Mouse (Mus musculus) naive thymus-derived CD4-positive, alpha-beta T cell, adult 2 months (primary cell): Measurements from ENCODE around the gene Entpd8.

Experiments
- DNase-seq: peaks from one replicate; pipeline ENCODE4 v3.0.0-alpha.2; 2011; ENCODE audit warnings: low read depth

Entpd8 gene

DNA sequence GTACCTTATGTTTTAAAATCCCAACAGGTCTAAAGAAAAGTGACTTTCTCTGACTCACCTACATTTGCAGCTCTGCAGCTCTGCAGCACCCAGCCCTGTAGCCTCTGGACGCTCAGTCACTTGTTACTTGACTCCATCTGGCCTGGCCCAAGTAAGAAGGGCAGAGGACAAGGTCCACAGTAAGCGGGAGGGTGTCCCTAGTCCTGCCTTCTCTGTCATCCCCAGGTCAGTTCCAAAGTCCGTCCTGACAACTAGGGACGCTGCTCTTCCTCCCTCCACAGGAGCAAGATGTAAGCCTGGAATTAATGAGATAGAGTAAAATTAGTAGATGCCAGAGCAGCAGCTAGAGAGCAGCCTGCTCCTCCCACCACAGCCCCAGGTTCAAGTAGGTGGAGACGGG lies at the start of gene Entpd8:
TSS of gene Entpd8 (plus strand) at position 229 of the 400 bp plus-strand sequence.
- DNase-seq: no peak

DNA sequence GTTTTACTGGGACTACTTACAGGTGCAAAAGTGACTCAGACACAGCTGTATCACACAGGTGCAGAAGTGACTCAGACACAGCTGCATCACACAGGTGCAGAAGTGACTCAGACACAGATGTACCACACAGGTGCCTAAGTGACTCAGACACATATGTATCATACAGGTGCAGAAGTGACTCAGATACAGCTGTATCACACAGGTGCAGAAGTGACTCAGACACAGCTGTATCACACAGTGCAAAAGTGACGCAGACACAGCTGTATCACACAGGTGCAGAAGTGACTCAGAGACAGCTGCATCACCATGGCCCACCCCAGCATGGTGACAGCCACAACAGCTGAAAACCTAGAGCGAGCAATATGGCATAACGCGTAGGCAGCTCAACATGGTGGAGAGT lies 45.1 kb upstream of the Entpd8 start:
- DNase-seq: no peak

DNA sequence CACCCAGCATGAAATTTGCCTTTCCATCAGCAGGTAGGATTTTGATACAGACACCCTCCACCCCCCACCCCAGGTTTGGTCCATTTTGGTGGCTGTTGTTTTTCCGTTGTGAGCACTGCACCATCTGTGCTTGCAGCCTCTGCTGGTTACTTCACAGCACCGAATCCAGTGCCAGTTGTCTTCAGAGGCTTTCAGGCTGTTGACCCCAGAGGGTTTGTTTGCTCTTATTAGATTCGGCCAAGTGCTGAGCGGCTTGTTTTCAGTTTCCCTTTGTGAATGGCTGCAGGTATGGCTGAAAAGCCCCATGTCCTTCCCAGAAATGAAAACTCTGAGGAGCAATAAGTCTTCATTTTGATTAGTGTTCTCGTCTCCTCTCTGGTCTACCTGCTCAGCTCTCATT lies 40.0 kb upstream of the Entpd8 start:
- DNase-seq: no peak

DNA sequence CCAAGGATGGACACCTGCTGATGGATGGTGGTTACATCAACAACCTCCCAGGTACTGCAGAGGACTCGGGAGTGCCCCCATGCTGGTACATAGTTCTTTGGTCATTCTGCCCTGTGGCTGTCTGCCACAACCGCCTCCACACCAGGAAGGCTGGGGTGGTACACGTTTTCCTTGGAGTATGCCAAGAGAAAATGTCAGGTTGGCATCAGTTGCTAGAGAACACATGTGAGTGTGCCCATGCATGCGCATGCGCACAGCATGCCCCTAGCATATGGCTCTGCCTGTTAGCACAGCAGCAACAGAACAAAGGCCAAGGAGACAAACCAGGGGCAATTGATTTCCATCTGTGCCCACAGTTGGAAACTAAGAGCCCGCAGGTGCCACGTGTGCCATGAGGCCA lies 29.2 kb upstream of the Entpd8 start:
- DNase-seq: no peak

DNA sequence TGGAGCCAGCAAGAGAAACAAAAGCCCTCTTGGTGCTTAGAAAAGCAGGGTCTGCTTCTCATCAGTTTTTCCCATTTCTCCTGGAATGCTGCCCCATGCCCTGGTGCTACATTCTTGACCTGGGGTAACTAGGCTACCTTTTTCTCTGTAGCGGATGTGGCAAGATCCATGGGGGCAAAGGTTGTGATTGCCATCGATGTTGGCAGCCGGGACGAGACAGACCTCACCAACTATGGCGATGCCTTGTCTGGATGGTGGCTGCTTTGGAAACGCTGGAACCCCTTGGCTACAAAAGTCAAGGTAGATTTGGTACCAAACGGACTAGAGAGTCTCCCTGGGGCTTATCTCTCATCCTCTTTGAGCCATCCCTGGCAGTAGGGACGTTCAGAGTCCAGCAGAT lies 28.7 kb upstream of the Entpd8 start:
- DNase-seq: no peak

DNA sequence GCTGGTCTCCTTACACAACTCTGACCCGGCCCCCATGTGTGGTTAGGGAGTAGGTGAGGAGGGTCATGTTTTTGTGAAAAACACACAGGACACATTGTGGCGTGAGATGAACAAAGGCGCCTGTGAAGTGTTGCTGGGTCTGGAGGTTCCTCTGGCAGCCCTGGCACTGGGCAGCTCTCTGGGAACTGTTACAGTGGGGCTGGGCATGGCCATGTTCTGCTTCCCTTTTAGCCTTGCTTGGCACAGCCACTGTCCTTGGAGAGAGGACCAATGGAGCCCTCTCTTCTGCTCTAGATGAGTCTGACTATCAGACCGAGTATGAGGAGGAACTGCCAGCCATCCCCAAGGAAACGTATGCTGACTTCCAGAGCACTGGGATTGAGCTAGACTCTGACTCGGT lies 27.0 kb upstream of the Entpd8 start:
- DNase-seq: no peak

DNA sequence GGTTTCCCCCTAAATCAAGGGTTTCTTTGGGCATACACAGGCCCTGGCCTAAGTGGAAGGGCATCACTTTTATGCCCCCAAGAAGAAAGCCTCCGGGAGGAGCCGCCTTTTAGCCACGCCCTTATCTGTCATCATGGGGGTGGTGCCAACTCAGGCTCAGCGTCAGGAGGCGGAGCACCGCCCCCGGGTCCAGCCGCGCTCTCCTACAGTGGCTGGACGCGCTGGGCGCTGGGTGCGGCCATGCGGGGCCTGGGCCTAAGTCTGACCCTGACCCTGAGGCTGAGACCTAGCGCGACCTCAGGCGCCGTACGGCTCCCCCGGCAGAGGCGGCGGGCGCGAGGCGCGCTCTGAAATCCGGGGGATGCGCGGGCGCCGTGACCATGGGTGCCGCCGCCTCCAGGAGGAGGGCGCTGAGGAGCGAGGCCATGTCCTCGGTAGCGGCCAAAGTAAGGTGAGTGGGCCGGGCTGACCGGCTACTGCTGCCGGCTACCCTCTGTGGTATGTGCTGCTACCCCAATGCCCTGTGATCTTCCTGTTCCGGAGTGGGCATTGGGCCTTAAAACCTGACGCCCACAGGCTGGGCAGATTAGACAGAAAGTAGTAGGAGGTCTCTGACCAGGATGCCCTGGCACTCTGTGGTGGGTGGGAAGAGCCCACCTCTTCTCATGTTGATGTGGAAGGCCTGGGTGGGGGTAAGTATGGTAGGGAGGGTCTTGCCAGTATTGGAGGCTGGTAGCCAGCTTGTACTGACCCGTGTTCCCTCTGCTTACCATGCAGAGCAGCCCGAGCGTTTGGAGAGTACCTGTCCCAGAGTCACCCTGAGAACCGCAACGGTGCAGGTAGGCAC lies 25.7 kb upstream of the Entpd8 start, which contains the start of gene Nsmf:
TSS of gene Nsmf (plus strand) at position 135 of the 847 bp plus-strand sequence.
- peak; percentile 76 for DNase-seq

DNA sequence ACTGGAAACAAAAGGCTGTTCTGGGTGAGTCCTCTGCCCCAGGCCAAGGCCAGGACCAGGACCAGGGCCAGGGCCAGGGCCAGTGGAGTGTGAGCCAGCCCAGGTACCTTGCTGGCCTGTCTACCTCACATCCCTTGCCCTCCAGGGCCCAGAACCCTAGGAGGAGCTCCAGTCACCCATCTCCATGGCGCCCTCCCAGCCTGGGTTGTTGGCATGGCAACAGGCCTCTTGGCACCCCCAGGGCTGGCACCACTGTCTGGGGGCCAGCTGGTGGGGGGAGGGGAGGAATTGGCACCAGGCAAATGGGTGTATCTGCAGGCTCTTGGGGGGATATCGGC lies 25.1 kb upstream of the Entpd8 start:
- DNase-seq: no peak

DNA sequence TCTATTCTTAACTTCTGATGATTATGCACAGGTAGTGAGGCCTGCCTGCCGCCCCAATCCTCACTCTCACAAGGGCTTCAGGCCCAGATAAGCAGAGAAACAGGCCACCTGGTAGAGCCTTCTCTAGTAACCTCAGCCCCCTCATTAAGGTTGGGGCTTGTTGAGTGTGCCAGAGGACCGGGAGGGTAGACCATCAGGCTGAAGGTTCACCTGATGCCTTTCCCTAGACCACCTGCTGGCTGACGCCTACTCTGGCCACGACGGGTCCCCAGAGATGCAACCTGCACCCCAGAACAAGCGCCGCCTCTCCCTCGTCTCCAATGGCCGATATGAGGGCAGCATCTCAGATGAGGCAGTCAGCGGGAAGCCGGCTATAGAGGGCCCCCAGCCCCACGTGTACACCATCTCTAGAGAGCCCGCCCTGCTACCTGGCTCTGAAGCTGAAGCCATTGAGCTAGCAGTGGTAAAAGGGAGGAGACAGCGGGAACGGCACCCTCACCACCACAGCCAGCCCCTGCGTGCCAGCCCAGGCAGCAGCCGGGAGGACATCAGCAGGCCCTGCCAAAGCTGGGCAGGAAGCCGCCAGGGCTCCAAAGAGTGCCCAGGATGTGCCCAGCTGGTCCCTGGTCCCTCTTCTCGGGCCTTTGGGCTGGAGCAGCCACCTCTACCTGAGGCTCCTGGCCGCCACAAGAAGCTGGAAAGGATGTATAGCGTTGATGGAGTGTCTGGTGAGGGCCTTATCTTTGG lies 24.5 kb upstream of the Entpd8 start:
- DNase-seq: no peak

DNA sequence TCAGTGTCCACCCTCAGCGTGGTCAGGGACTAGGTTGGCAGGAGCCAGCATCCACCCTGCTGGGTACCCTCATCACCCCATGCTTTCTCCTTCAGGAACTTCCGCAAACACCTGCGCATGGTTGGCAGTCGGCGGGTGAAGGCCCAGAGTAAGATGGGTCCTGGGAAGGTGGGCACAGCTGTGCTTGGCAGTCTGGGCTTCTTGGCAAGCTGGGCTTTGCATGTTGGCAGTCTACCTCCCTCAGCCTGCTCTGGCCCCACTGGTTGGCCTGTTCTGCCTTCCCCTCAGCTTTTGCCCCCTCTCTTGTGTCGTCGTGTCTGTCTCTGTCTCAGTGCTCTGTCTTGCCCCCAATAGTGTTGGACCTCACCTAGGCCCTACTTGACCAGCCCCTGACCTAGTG lies 21.2 kb upstream of the Entpd8 start:
- no peak for DNase-seq

DNA sequence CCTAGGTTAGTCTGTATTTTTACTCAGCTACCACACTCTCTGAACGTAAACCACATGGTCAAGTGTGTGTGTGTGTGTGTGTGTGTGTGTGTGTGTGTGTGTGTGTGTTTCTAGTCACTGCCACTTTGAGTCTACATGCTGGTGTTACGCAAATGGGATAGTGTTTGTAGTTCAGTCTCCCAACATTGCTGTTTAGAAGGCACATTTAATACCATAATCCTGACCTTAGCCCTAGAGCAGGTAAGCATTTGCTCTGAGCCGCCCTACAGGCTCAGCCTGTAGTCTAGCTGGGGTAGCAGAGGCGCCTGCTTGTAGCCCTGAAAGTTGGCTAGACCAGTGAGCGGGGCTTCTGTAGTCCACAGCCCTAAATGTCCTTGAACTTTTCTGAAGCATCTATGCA lies 16.6 kb upstream of the Entpd8 start:
- no peak for DNase-seq

DNA sequence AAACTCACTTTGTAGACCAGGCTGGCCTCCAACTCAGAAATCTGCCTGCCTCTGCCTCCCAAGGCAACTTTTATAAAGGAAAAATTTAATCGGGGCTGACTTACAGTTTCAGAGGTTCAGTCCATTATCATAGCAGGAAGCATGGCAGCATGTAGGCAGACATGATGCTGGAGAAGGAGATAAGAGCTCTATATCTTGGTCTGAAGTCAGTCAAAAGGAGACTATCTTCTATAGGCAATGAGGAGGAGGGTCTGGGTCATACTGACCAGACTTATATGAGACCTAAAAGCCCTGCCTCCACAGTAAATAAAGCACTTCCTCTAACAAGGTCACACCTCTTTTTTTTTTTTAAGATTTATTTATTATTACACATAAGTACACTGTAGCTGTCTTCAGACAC lies 15.8 kb upstream of the Entpd8 start:
- DNase-seq: no peak

DNA sequence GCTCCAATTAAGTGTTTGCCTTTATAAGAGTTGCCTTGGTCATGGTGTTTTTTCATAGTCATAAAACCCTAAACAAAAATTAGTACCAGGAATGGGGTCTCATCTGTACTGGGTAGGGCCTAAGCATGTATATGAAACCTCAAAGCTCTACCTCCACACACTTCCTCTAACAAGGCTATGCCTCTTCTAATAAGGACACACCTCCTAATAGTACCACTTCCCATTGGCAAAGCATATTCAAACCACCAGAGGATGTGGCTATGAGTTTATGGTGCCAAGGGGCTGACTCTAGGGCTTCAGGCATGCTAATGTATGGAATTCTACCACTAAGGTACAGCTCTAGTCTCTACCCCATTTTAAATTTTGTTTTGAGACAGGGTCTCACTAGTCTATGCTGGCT lies 14.6 kb upstream of the Entpd8 start:
- no peak for DNase-seq

DNA sequence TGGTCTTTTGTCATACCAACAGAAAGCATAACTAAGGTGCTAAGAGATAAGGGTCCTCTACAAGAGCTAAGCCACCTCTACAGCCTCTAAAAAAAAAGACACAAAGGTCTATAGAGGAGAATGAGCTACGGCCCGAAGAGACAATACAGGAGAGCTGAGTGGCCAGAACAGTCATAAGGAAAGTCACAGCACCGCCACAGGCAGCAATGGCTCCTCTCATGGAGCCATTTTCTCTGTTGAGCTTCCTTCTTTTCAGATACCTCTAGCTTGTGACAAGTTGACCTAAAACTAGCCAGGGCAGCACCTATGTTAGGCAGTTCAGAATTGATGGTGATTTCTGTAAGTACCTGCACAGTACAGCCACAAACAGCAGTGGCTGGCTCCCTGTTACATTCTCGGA lies 13.6 kb upstream of the Entpd8 start:
- DNase-seq: no peak

DNA sequence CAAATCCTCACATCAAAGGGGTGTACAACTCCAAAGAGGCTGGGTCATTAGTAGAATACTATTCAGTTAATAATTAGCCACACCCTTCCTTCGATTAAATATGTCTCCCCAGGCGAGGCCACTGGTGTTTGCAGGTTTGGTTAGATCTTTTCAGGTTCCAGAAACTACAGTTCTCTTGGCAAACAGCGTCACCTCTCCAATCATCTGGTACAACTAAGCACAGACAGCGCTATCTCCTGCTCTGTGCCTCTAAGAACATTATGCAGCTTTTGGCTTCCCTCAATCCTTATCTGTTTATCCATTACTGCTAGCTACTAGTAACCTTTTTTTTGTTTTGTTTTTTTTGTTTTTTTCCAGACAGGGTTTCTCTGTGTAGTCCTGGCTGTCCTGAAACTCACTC lies 10.6 kb upstream of the Entpd8 start:
- no peak for DNase-seq

DNA sequence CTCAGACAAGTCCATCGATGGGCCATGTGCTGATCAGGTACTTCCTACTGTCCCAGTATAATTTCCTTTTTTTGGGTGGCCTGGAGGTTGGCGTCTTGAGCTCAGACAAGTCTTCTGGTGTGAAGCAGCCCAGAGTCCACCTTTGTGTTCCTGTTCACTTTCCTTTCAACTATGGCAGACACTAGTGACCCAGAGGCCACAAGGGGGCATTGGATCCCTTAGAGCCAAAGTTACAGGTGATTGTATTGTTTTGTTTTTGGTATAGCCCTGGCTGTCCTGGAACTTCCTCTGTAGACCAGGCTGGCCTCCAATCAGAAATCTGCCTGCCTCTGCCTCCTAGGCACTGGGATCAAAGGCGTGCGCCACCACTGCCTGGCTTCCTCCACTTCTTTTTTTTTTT lies 7.7 kb upstream of the Entpd8 start:
- no peak for DNase-seq

DNA sequence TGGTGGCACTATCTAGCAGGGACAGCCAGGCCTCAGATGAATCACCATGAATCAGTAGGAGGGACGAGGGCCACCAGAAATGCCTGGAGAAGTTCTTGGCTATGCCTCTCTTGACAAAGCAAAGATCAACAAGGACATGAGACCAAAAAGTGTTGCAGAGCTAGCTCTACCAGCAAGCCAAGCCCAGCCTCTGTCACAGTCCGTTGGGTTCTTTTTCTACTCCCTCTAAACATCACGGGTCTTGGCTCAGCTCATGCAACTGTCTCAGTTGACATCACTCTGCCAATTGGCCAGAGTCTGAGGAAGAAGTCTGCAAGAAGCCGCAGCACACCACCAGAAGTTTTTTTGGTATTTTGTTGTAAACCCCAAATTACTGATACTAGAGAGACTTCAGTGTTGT lies 4.6 kb upstream of the Entpd8 start:
- no peak for DNase-seq

DNA sequence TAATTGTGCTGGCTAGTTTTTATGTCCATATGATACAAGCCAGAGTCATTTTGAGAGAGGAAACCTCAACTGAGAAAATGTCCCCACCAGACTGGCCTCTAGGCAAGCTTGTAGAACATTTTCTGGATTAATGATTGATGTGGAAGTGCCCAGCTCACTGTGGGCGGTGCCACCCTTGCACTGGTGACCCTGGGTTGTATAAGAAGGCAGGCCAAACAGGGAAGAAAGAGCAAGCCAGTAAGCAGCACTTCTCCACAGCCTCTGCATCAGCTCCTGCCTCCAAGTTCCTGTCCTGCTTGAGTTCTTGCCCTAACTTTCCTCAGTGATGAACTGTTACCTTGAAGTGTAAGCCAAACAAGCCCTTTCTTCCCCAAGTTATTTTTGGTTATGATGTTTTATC lies 1.1 kb upstream of the Entpd8 start:
- no peak for DNase-seq

DNA sequence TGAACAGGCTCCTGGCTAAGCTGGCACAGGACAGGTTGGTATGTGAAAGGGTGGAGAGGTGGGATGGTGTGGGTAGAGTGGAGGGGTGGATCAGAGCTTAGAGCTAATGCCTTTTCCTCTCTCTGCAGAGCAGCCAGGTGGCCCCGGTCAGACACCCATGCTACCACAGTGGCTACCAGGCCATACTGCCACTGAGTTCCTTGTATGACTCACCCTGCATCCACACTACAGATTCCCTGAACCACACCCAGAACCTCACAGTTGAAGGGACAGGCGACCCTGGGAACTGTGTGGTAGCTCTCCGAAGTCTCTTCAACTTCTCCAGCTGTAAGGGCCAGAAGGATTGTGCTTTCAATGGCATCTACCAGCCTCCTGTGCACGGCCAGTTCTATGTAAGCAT lies 3.6 kb downstream of the Entpd8 start:
- no peak for DNase-seq

DNA sequence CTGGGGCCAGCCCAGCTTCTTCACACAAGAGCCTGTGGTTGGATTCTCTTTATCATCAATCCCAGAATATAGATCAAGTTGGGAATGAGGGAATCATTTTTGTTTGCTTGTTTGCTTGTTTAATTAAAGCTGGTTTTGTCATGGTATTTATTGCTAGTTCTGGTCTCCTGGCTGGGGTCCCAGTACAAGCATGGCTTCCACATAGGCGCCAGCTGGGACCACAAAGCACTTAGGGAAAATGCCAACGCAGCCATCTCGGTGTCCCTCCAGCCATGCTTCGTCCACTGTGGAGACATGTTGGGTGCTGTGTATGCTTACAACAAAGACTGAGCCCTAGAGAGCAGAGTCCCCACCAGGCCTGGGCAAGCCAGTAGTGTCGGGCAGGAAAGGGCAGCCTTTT lies 5.5 kb downstream of the Entpd8 start:
- DNase-seq: no peak

DNA sequence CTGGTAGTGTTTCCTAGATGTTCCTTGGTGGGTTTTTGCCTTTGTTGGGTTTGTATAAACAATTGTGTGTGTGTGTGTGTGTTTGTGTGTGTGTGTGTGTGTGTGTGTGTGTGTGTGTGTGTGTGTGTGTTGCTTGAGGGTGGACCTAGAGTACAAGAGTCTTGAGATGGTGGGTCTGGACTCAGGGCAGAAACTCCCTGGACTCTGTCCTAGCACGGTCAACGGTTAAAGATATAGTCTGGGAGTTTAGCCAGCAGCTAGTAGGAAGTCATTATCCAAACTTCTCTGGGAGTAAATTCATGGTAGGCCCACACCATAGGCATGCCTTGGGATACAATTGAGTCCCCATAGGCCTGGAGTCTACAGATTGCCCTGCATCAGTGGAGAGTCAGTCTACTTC lies 7.7 kb downstream of the Entpd8 start:
- DNase-seq: no peak

DNA sequence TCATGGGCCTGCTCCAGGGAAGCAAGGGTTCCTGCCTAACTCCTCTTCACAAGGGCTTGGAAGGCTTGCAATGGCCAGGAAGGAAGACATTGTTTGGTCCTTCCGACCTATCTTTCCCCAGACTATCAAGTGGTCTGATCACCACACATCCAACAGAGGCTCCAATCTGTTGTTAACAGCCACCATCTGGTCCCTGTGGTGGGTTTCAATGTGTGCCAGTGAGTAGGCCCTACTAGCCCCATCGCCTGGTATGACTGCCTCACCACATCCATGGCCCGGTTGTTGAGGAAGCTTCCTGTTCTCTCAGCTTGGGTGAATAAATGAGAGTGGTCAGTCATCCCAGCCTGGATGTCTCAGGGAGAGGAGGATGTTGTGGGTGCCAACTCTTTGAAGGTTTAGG lies 8.5 kb downstream of the Entpd8 start:
- no peak for DNase-seq

DNA sequence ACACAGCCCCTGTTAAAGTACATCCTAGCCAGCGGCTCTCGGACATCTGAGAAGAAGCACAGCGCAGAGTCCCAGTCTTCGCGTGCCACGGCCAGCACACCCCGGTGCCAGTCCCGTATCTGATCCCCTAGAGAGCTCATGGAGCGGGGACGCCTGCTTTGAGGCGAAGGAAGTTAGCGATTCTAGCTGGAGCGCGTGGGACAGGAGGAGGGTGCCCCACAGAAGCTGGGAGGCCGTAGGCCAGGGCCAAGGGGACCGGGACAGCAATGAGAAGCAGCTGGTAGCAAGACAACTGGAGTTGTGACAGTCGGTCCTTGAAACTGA lies 14.6 kb downstream of the Entpd8 start:
- DNase-seq: no peak
